Mouse (Mus musculus) E14TG2a.4 (cell line): ENCODE measurements at regions not wholly inside any gene's neighbourhood (a gene's known extent, or its start where the extent isn't known, plus 50 kb on each side); places are given as distances from the start of the nearest gene placed in this dataset.

Experiments
- H3K27me3 ChIP-seq: 2 replicates; pipeline ENCODE4 v1.6.1; 2014; ENCODE audit warnings: low read length, control low read depth; ENCODE audit not compliant: insufficient read depth
- H3K36me3 ChIP-seq: 2 replicates; pipeline ENCODE4 v1.6.1; 2014; ENCODE audit warnings: low read length, control low read depth; ENCODE audit not compliant: insufficient read depth
- H3K4me1 ChIP-seq: replicated peaks from 2 replicates; pipeline ENCODE4 v1.6.1; 2014; ENCODE audit warnings: low read depth, low read length, control low read depth
- H3K4me3 ChIP-seq: replicated peaks from 2 replicates; pipeline ENCODE4 v1.5.1; 2014; ENCODE audit warnings: mild to moderate bottlenecking, low read length
- H3K9me3 ChIP-seq: 2 replicates; pipeline ENCODE4 v1.6.1; 2014; ENCODE audit warnings: low read length, control low read depth
- CTCF ChIP-seq: conservative IDR thresholded peaks from 2 replicates; pipeline ENCODE4 v1.5.1; 2014; ENCODE audit warnings: low read length
- NANOG ChIP-seq: IDR thresholded peaks from 2 replicates; pipeline ENCODE4 v1.6.1; 2014; ENCODE audit warnings: borderline replicate concordance, low read length, mixed read lengths
- POU5F1 ChIP-seq: IDR thresholded peaks from 2 replicates; pipeline ENCODE4 v1.6.1; 2014; ENCODE audit warnings: low read length, borderline replicate concordance

DNA sequence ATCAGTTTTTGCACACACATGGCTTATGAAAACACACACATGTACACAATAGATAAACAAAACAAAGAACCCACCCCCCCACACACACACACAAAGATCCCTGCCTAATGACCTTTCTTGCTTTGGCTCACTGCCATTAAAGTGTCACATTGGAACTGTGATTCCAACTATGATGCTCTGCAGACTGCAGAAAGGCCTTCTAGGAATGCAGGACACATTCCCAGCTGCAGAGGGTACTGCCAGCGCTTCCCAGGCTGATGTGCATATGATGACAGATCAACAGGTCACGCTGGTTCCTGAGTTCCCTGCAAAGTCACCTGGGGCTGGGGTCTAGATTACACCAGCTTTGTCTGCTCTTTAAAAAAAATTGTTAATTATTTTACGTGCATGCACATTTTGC is 68.1 kb upstream of the Ppm1j start:
- H3K4me1 ChIP-seq = peaks cover 18% of the 10 kb centered on the region
- H3K4me3 ChIP-seq = no peak overlapping the region
- no peak for TF ChIP-seq POU5F1
- no peak for TF ChIP-seq NANOG
- no peak for TF ChIP-seq CTCF
- no peaks in the 10 kb centered on the region for H3K27me3 ChIP-seq
- peaks cover 11% of the 10 kb centered on the region; the same call in 1 of the 2 replicates for H3K9me3 ChIP-seq
- H3K36me3 ChIP-seq = no peaks in the 10 kb centered on the region

GRCm38 (mm10) chr3:104713836-104714631 is 66.8 kb upstream of the Ppm1j start:
- Histone ChIP-seq H3K27me3 (no peaks in the 10 kb centered on the region), H3K36me3 (no peaks in the 10 kb centered on the region), H3K4me3 (peak overlapping the region; percentile 62), H3K4me1 (peaks cover 25% of the 10 kb centered on the region), H3K9me3 (peaks cover 5% of the 10 kb centered on the region; the same call in 1 of the 2 replicates)
- TF ChIP-seq POU5F1 (no peak), CTCF (peak; percentile 90)

GRCm38 (mm10) chr3:104714679-104715326 is 66.1 kb upstream of the Ppm1j start:
- TF ChIP-seq POU5F1 (no peak), CTCF (peak; percentile 85)
- Histone ChIP-seq H3K36me3 (no peaks in the 10 kb centered on the region), H3K9me3 (no peaks in the 10 kb centered on the region), H3K4me1 (peaks cover 25% of the 10 kb centered on the region), H3K4me3 (peak overlapping the region; percentile 62), H3K27me3 (no peaks in the 10 kb centered on the region)
